Mouse (Mus musculus): ENCODE measurements around the gene Camk2g. TPM values are rescaled to one million over a fixed set of nuclear protein-coding genes. Genes with fewer than 3 reads are reported as not detected.

The Camk2g gene
- polyA plus RNA-seq, 1 experiment from 2014 or later: 36.5 TPM

DNA sequence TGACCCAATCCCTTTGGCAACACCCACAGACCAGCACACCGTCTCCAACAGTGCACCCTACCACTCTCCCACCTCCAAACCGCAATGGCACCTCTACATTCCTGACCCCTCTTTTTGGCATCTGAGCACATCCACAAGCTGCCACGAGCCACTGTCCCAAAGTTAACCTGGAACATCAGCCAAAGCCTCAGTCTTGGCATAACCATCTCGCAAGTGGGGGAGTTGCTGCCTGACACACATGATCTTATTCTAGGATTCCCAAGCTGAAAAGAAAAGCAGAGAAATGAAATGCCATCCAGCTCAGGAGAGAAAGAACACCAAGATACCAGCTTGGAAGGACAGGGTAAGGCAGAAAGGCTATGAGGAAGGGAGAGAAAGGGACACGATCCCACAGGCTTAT lies 3.4 kb downstream of the Camk2g start:
- Histone ChIP-seq H3K36me3 (ENCODE audit: insufficient read depth, low read length) (peaks cover 23% of the 10 kb centered on the region; the same call in 1 of the 2 replicates), H3K4me3 (replicated peaks; ENCODE audit: low read depth, low read length) (no peak overlapping the region), H3K27ac (no peak overlapping the region), H3K4me1 (replicated peaks; ENCODE audit: insufficient read depth, low read length) (peaks cover 25% of the 10 kb centered on the region), H3K4me2 (ENCODE audit: low read length) (no peak overlapping the region), H3K9me3 (replicated peaks; ENCODE audit: low read length) (no peaks in the 10 kb centered on the region), H3K27me3 (ENCODE audit: insufficient read depth, low read length) (no peaks in the 10 kb centered on the region), H3K9ac (ENCODE audit: low read depth, low read length) (no peak overlapping the region)
- ATAC-seq (replicated peaks; ENCODE audit: low FRiP score, low read depth) (no peak), DNase-seq (ENCODE audit: low spot score) (no peak)
- no peak for TF ChIP-seq CTCF (IDR thresholded peaks at IDR 0.05; ENCODE audit: low read depth)
- 92% methylated on average over 5 of the region's 5 CpGs for WGBS

- Histone ChIP-seq H3K36me3 (ENCODE audit: insufficient read depth, low read length) (peaks cover 28% of the 10 kb centered on the region), H3K4me3 (replicated peaks; ENCODE audit: low read depth, low read length) (no peak overlapping the region)
- no peak for ATAC-seq (replicated peaks; ENCODE audit: low FRiP score, low read depth)
Measured at GRCm38 (mm10) chr14:20789593-20789992, 4.3 kb downstream of the Camk2g start.

DNA sequence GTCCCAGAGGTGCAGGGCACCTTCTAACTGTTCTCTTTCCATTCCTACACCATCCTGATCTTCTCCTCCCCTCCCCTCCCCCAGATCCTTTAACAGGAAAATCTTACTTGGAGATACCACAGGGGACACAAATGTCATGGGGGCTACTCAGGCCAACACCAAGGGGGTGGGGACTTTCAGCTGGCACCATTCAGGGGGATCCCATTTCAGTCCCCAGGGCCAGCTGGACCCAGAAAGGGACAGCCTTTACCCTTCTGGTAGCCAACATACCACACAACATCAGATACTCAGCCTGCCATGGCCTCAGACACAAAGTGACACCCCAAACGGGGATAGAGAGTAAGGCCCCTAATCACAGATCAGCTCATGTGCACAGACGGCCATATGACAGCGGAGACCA lies 5.7 kb downstream of the Camk2g start:
- Histone ChIP-seq H3K9me3 (replicated peaks; ENCODE audit: low read length) (no peaks in the 10 kb centered on the region), H3K27ac (no peak overlapping the region), H3K4me2 (ENCODE audit: low read length) (no peak overlapping the region), H3K4me1 (replicated peaks; ENCODE audit: insufficient read depth, low read length) (peaks cover 20% of the 10 kb centered on the region), H3K27me3 (ENCODE audit: insufficient read depth, low read length) (no peaks in the 10 kb centered on the region), H3K36me3 (ENCODE audit: insufficient read depth, low read length) (peaks cover 28% of the 10 kb centered on the region), H3K4me3 (replicated peaks; ENCODE audit: low read depth, low read length) (no peak overlapping the region), H3K9ac (ENCODE audit: low read depth, low read length) (no peak overlapping the region)
- no peak for DNase-seq (ENCODE audit: low spot score)
- ATAC-seq (replicated peaks; ENCODE audit: low FRiP score, low read depth): no peak
- WGBS: 77% methylated on average over 3 of the region's 3 CpGs
- no peak for TF ChIP-seq CTCF (IDR thresholded peaks at IDR 0.05; ENCODE audit: low read depth)

More at GRCm38 (mm10) chr14:20789593-20789992, 4.3 kb downstream of the Camk2g start:
- no peak for TF ChIP-seq CTCF (IDR thresholded peaks at IDR 0.05; ENCODE audit: low read depth)
- DNase-seq (ENCODE audit: low spot score): no peak
- Histone ChIP-seq H3K27me3 (ENCODE audit: insufficient read depth, low read length) (no peaks in the 10 kb centered on the region), H3K9me3 (replicated peaks; ENCODE audit: low read length) (no peaks in the 10 kb centered on the region), H3K4me2 (ENCODE audit: low read length) (no peak overlapping the region), H3K9ac (ENCODE audit: low read depth, low read length) (no peak overlapping the region), H3K27ac (no peak overlapping the region), H3K4me1 (replicated peaks; ENCODE audit: insufficient read depth, low read length) (peaks cover 23% of the 10 kb centered on the region)
- 90% methylated on average over 4 of the region's 4 CpGs for whole genome bisulfite sequencing

DNA sequence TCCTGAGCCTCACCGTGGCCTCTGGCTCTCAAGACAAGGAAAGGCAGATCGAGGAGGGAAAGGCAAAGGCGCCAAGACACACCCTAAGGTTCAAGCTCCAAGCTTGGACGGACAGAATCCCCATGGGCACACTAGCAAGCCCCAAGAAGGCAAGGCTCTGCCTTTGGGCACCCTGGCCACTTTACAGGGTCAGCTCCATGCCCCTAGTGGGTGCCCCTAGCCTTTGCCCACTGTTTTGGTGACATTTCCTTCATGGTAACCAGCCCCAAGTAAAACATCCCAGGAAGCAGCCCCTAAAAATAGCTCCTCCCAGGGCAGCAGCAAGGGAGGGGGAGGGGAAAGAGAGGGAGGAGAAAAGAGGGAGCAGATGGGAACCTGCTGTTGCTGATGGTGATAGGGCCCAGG lies 7.3 kb downstream of the Camk2g start:
- H3K4me2 ChIP-seq (ENCODE audit: low read length): no peak overlapping the region
- peaks cover 11% of the 10 kb centered on the region for H3K4me1 ChIP-seq (replicated peaks; ENCODE audit: insufficient read depth, low read length)
- ATAC-seq (replicated peaks; ENCODE audit: low FRiP score, low read depth): no peak
- DNase-seq (ENCODE audit: low spot score): peak; percentile 42
- H3K27ac ChIP-seq: peak overlapping the region; percentile 20; the same call in 1 of the 2 replicates
- no peak for TF ChIP-seq CTCF (IDR thresholded peaks at IDR 0.05; ENCODE audit: low read depth)
- no peak overlapping the region for H3K4me3 ChIP-seq (replicated peaks; ENCODE audit: low read depth, low read length)
- H3K27me3 ChIP-seq (ENCODE audit: insufficient read depth, low read length): no peaks in the 10 kb centered on the region
- 66% methylated on average over 4 of the region's 4 CpGs for WGBS
- H3K36me3 ChIP-seq (ENCODE audit: insufficient read depth, low read length): peaks cover 34% of the 10 kb centered on the region
- no peak overlapping the region for H3K9ac ChIP-seq (ENCODE audit: low read depth, low read length)
- H3K9me3 ChIP-seq (replicated peaks; ENCODE audit: low read length): no peaks in the 10 kb centered on the region

DNA sequence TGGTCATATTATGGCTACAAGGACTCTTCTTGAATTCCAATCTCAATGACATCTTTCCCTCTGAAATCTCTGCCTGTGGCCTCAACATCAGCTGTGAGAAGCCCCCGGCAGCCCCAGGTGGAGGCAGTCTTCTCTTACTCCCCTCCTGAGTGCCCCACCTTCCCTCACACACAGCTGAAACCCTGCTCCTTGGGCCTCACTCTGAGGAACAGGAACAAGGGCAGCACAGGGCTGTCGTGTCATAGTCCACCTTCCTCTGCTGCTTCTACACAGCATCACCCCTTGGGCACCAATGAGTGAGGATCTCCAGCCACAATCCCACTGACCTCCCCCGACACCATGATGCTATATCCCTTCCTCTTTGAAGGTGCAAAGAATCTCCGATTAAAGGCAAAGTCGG lies 7.9 kb downstream of the Camk2g start:
- no peak for DNase-seq (ENCODE audit: low spot score)
- H3K27me3 ChIP-seq (ENCODE audit: insufficient read depth, low read length): no peaks in the 10 kb centered on the region
- no peaks in the 10 kb centered on the region for H3K9me3 ChIP-seq (replicated peaks; ENCODE audit: low read length)
- WGBS: 77% methylated on average over 5 of the region's 5 CpGs
- no peak for ATAC-seq (replicated peaks; ENCODE audit: low FRiP score, low read depth)
- TF ChIP-seq CTCF (IDR thresholded peaks at IDR 0.05; ENCODE audit: low read depth): no peak
- no peak overlapping the region for H3K4me3 ChIP-seq (replicated peaks; ENCODE audit: low read depth, low read length)
- H3K27ac ChIP-seq: peak overlapping the region; percentile 20; the same call in 1 of the 2 replicates
- H3K36me3 ChIP-seq (ENCODE audit: insufficient read depth, low read length): peaks cover 34% of the 10 kb centered on the region
- no peak overlapping the region for H3K4me2 ChIP-seq (ENCODE audit: low read length)
- peaks cover 11% of the 10 kb centered on the region for H3K4me1 ChIP-seq (replicated peaks; ENCODE audit: insufficient read depth, low read length)
- no peak overlapping the region for H3K9ac ChIP-seq (ENCODE audit: low read depth, low read length)

GRCm38 (mm10) chr14:20785231-20785630 lies 8.7 kb downstream of the Camk2g start:
- peak overlapping the region; percentile 20 for H3K27ac ChIP-seq
- no peak for TF ChIP-seq CTCF (IDR thresholded peaks at IDR 0.05; ENCODE audit: low read depth)
- DNase-seq (ENCODE audit: low spot score): peak; percentile 26
- no peaks in the 10 kb centered on the region for H3K27me3 ChIP-seq (ENCODE audit: insufficient read depth, low read length)
- no peak overlapping the region for H3K4me3 ChIP-seq (replicated peaks; ENCODE audit: low read depth, low read length)
- H3K9ac ChIP-seq (ENCODE audit: low read depth, low read length): no peak overlapping the region
- H3K9me3 ChIP-seq (replicated peaks; ENCODE audit: low read length): no peaks in the 10 kb centered on the region
- peaks cover 28% of the 10 kb centered on the region for H3K36me3 ChIP-seq (ENCODE audit: insufficient read depth, low read length)
- H3K4me2 ChIP-seq (ENCODE audit: low read length): no peak overlapping the region
- peaks cover 11% of the 10 kb centered on the region for H3K4me1 ChIP-seq (replicated peaks; ENCODE audit: insufficient read depth, low read length)
- ATAC-seq (replicated peaks; ENCODE audit: low FRiP score, low read depth): peak; percentile 67
- WGBS: 41% methylated on average over 1 of the region's 1 CpGs

DNA sequence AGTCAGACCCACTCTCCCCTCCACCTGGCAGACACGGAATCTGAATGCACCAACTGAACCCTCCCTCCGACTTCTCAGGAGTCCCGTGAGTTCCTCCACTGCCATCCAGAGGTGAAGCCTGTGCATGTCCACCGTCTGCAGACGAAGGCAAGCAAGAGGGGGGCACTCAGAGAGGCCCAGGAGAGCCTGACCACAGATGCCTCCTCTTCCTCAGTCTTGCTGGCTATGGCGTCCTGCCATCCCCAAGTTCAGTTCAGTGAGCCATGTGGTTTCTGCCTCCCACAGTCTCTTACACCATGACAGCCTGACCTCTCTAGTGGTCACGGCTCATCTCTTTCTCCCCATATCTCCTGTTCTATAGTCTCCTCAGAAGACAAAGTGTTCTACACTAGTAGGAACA lies 9.2 kb downstream of the Camk2g start:
- Histone ChIP-seq H3K27ac (peak overlapping the region; percentile 20; the same call in 1 of the 2 replicates), H3K9ac (ENCODE audit: low read depth, low read length) (no peak overlapping the region), H3K4me1 (replicated peaks; ENCODE audit: insufficient read depth, low read length) (peaks cover 11% of the 10 kb centered on the region), H3K36me3 (ENCODE audit: insufficient read depth, low read length) (peaks cover 24% of the 10 kb centered on the region), H3K27me3 (ENCODE audit: insufficient read depth, low read length) (no peaks in the 10 kb centered on the region), H3K9me3 (replicated peaks; ENCODE audit: low read length) (no peaks in the 10 kb centered on the region), H3K4me2 (ENCODE audit: low read length) (no peak overlapping the region), H3K4me3 (replicated peaks; ENCODE audit: low read depth, low read length) (no peak overlapping the region)
- DNase-seq (ENCODE audit: low spot score) (peak; percentile 18), ATAC-seq (replicated peaks; ENCODE audit: low FRiP score, low read depth) (peak; percentile 34; the same call in 1 of the 2 replicates)
- 47% methylated on average over 7 of the region's 7 CpGs for WGBS
- peak; percentile 45 for TF ChIP-seq CTCF (IDR thresholded peaks at IDR 0.05; ENCODE audit: low read depth)

Data from kidney, postnatal 0 days (tissue).